Mouse (Mus musculus) megakaryocyte, adult 5-6 weeks (primary cell): ENCODE results near the gene Gm6657. TPM values are rescaled to one million over a fixed set of nuclear protein-coding genes. Genes with fewer than 3 reads are reported as not detected.

ENCODE experiments used
- total RNA-seq, 2 experiments: library from RNA; stranded (forward) in 1 of 2; stranded (reverse) in 1 of 2; fragments of 153-499, 151-499 nt in 1 of 2; fragments of 221-1000, 200-1000 nt in 1 of 2; gene quantifications; 2 replicates each; pipeline versions ENCODE4 v1.2.3 to v1.2.4; 2015 to 2017

Gm6657 gene
- total RNA-seq, 2 experiments from 2014 or later, result not detected

Other genes starting within 250 kb of the Gm6657 start
- 8.2 and 9.3 TPM in 2 replicates for gene Gphn, start 32.1 kb downstream of the Gm6657 start, total RNA-seq (2015)
- gene Gphn, start 32.1 kb downstream of the Gm6657 start, total RNA-seq (2017), result 7.4 and 10.0 TPM in 2 replicates